Mouse (Mus musculus) hindbrain, embryonic 12.5 days (tissue): ENCODE data around the gene Col27a1. TPM values are rescaled to one million over a fixed set of nuclear protein-coding genes. Genes with fewer than 3 reads are reported as not detected.
A peak's percentile ranks its signal among the peaks of the same experiment; 100 is the strongest.

Source experiments
- ATAC-seq: fragments of 200-750 bp; cut with Nextera tagmentation; 2 replicates; pipeline ENCODE4 v1.8.0; 2017; ENCODE audit warnings: moderate TSS enrichment; ENCODE audit not compliant: low FRiP score
- H3K27ac ChIP-seq: fragments of 300-500 bp; sonication (generic); 2 replicates; pipeline ENCODE4 v1.5.1; 2016; ENCODE audit warnings: mild to moderate bottlenecking
- H3K27me3 ChIP-seq: fragments of 300-500 bp; sonication (generic); 2 replicates; pipeline ENCODE4 v1.6.1; 2016; ENCODE audit warnings: mild to moderate bottlenecking
- H3K36me3 ChIP-seq: fragments of 300-500 bp; sonication (generic); 2 replicates; pipeline ENCODE4 v1.6.1; 2016; ENCODE audit warnings: mild to moderate bottlenecking
- H3K4me1 ChIP-seq: fragments of 300-500 bp; sonication (generic); 2 replicates; pipeline ENCODE4 v1.6.1; 2016
- H3K4me2 ChIP-seq: fragments of 300-500 bp; sonication (generic); replicated peaks from 2 replicates; pipeline ENCODE4 v1.6.1; 2016; ENCODE audit warnings: mild to moderate bottlenecking
- H3K4me3 ChIP-seq: fragments of 300-500 bp; sonication (generic); 2 replicates; pipeline ENCODE4 v1.5.1; 2016; ENCODE audit warnings: mild to moderate bottlenecking
- H3K9ac ChIP-seq: fragments of 300-500 bp; sonication (generic); 2 replicates; pipeline ENCODE4 v1.6.1; 2016; ENCODE audit warnings: mild to moderate bottlenecking, moderate library complexity
- H3K9me3 ChIP-seq: fragments of 300-500 bp; sonication (generic); replicated peaks from 2 replicates; pipeline ENCODE4 v1.6.1; 2016; ENCODE audit warnings: mild to moderate bottlenecking
- WGBS: fragments of 180-500 bp; shearing (Covaris S2); methylation state at CpG from one replicate; pipeline ENCODE4 v1.1.7; 2016; 5-methylcytosine and 5-hydroxymethylcytosine counted together
- microRNA counts: library from miRNA; unstranded; fragments of <30 nt; microRNA quantifications from one replicate; lab custom pipeline; 2017
- microRNA-seq: library from miRNA; unstranded; fragments of <30 nt; microRNA quantifications from one replicate; pipeline ENCODE4, GENCODE M21; 2017
- polyA plus RNA-seq: library from polyadenylated mRNA; unstranded; fragments of >200 nt; fragmentation: Nextera tagmentation; extraction: Ambion mirVana; gene quantifications from 2 replicates; pipeline ENCODE4 v1.2.1, GENCODE M21; 2016

Col27a1 gene
- polyA plus RNA-seq, 1 experiment from 2014 or later, result 10.5 TPM

GRCm38 (mm10) chr4:63368577-63368976, 154.8 kb downstream of the Col27a1 start:
- no peak overlapping the region for H3K4me3 ChIP-seq
- no peak overlapping the region for H3K9ac ChIP-seq
- no peaks in the 10 kb centered on the region for H3K9me3 ChIP-seq
- H3K36me3 ChIP-seq, result peaks cover 38% of the 10 kb centered on the region
- ATAC-seq, result peak; percentile 41; the same call in 1 of the 2 replicates
- no peaks in the 10 kb centered on the region for H3K27me3 ChIP-seq
- no peak overlapping the region for H3K27ac ChIP-seq
- H3K4me2 ChIP-seq, result no peak overlapping the region
- peaks cover 7% of the 10 kb centered on the region for H3K4me1 ChIP-seq
- 15% methylated on average over 4 of the region's 4 CpGs for WGBS

GRCm38 (mm10) chr4:63370897-63371296, 157.1 kb downstream of the Col27a1 start:
- H3K4me3 ChIP-seq, result no peak overlapping the region
- no peak for ATAC-seq
- no peak overlapping the region for H3K27ac ChIP-seq
- H3K9ac ChIP-seq, result no peak overlapping the region
- peaks cover 58% of the 10 kb centered on the region for H3K36me3 ChIP-seq
- H3K4me2 ChIP-seq, result no peak overlapping the region
- no peaks in the 10 kb centered on the region for H3K9me3 ChIP-seq
- no peaks in the 10 kb centered on the region for H3K27me3 ChIP-seq
- peaks cover 7% of the 10 kb centered on the region for H3K4me1 ChIP-seq
- whole genome bisulfite sequencing, result 31% methylated on average over 7 of the region's 7 CpGs

GRCm38 (mm10) chr4:63371890-63372289, 158.1 kb downstream of the Col27a1 start:
- Histone ChIP-seq H3K9ac (no peak overlapping the region), H3K4me1 (peaks cover 7% of the 10 kb centered on the region), H3K27me3 (no peaks in the 10 kb centered on the region), H3K4me2 (no peak overlapping the region), H3K27ac (no peak overlapping the region), H3K9me3 (no peaks in the 10 kb centered on the region), H3K4me3 (no peak overlapping the region), H3K36me3 (peaks cover 68% of the 10 kb centered on the region)
- 63% methylated on average over 3 of the region's 3 CpGs for WGBS
- ATAC-seq, result no peak

GRCm38 (mm10) chr4:63373404-63373803, 159.6 kb downstream of the Col27a1 start:
- Histone ChIP-seq H3K4me3 (no peak overlapping the region), H3K9ac (no peak overlapping the region), H3K36me3 (peaks cover 70% of the 10 kb centered on the region), H3K4me1 (peaks cover 7% of the 10 kb centered on the region), H3K9me3 (no peaks in the 10 kb centered on the region), H3K27me3 (no peaks in the 10 kb centered on the region), H3K4me2 (no peak overlapping the region), H3K27ac (no peak overlapping the region)
- ATAC-seq, result no peak
- 91% methylated on average over 8 of the region's 8 CpGs for WGBS

- H3K9me3 ChIP-seq, result no peaks in the 10 kb centered on the region
- no peaks in the 10 kb centered on the region for H3K27me3 ChIP-seq
- no peak for ATAC-seq
- peaks cover 79% of the 10 kb centered on the region for H3K36me3 ChIP-seq
- no peak overlapping the region for H3K27ac ChIP-seq
- peaks cover 7% of the 10 kb centered on the region for H3K4me1 ChIP-seq
- WGBS, result 90% methylated on average over 12 of the region's 12 CpGs
- no peak overlapping the region for H3K4me3 ChIP-seq
- no peak overlapping the region for H3K9ac ChIP-seq
- H3K4me2 ChIP-seq, result no peak overlapping the region
Measured at GRCm38 (mm10) chr4:63374331-63374730, 160.5 kb downstream of the Col27a1 start.

- Histone ChIP-seq H3K4me2 (no peak overlapping the region), H3K36me3 (peaks cover 86% of the 10 kb centered on the region), H3K4me3 (no peak overlapping the region), H3K4me1 (peaks cover 7% of the 10 kb centered on the region), H3K27ac (no peak overlapping the region), H3K9ac (no peak overlapping the region), H3K27me3 (no peaks in the 10 kb centered on the region), H3K9me3 (no peaks in the 10 kb centered on the region)
- no peak for ATAC-seq
- WGBS, result 73% methylated on average over 1 of the region's 1 CpGs
Measured at GRCm38 (mm10) chr4:63375367-63375766, 161.6 kb downstream of the Col27a1 start.

GRCm38 (mm10) chr4:63377483-63377882, 163.7 kb downstream of the Col27a1 start:
- no peak overlapping the region for H3K4me3 ChIP-seq
- 67% methylated on average over 7 of the region's 7 CpGs for WGBS
- ATAC-seq, result 0 out of 2 replicates have a peak, but pooled peaks have one; percentile 1
- no peaks in the 10 kb centered on the region for H3K9me3 ChIP-seq
- no peaks in the 10 kb centered on the region for H3K27me3 ChIP-seq
- H3K9ac ChIP-seq, result no peak overlapping the region
- no peaks in the 10 kb centered on the region for H3K4me1 ChIP-seq
- no peak overlapping the region for H3K27ac ChIP-seq
- no peak overlapping the region for H3K4me2 ChIP-seq
- peaks cover 92% of the 10 kb centered on the region for H3K36me3 ChIP-seq

GRCm38 (mm10) chr4:63382676-63383369, 169.0 kb downstream of the Col27a1 start:
- no peak overlapping the region for H3K9ac ChIP-seq
- H3K27ac ChIP-seq, result no peak overlapping the region
- H3K4me1 ChIP-seq, result peaks cover under 1% of the 10 kb centered on the region; the same call in 1 of the 2 replicates
- no peak overlapping the region for H3K4me2 ChIP-seq
- no peaks in the 10 kb centered on the region for H3K9me3 ChIP-seq
- ATAC-seq, result no peak
- H3K36me3 ChIP-seq, result peaks cover 53% of the 10 kb centered on the region
- WGBS, result 91% methylated on average over 4 of the region's 4 CpGs
- H3K27me3 ChIP-seq, result no peaks in the 10 kb centered on the region
- no peak overlapping the region for H3K4me3 ChIP-seq

- Histone ChIP-seq H3K4me1 (peaks cover 7% of the 10 kb centered on the region), H3K4me2 (no peak overlapping the region), H3K9ac (no peak overlapping the region), H3K36me3 (peaks cover 49% of the 10 kb centered on the region), H3K9me3 (no peaks in the 10 kb centered on the region), H3K27me3 (no peaks in the 10 kb centered on the region), H3K27ac (no peak overlapping the region), H3K4me3 (no peak overlapping the region)
- no peak for ATAC-seq
- WGBS, result 92% methylated on average over 12 of the region's 12 CpGs
Measured at GRCm38 (mm10) chr4:63383474-63383873, 169.7 kb downstream of the Col27a1 start.

- WGBS, result 92% methylated on average over 4 of the region's 4 CpGs
- H3K36me3 ChIP-seq, result peaks cover 41% of the 10 kb centered on the region
- H3K27ac ChIP-seq, result no peak overlapping the region
- ATAC-seq, result no peak
- no peaks in the 10 kb centered on the region for H3K9me3 ChIP-seq
- H3K4me2 ChIP-seq, result no peak overlapping the region
- H3K9ac ChIP-seq, result no peak overlapping the region
- H3K27me3 ChIP-seq, result no peaks in the 10 kb centered on the region
- peaks cover 15% of the 10 kb centered on the region for H3K4me1 ChIP-seq
- H3K4me3 ChIP-seq, result no peak overlapping the region
Measured at GRCm38 (mm10) chr4:63384262-63384661, 170.5 kb downstream of the Col27a1 start.

MicroRNA genes within 50 kb of the gene (microRNA counts, 519-probe panel; counts per million panel counts)
- 1,539 counts per million, percentile 60 among the panel's probes with 10 or more counts for microRNA mmu-miR-455 (lab: Ali Mortazavi, UCI)

Small RNA genes within 50 kb of the gene (microRNA-seq; reads per million reads assigned to microRNA genes)
- gene Mir455, result 711 reads per million, percentile 71 among the genes with 10 or more reads in this experiment

Other genes with a start within 250 kb of the Col27a1 start
- 55.6 and 57.8 TPM in 2 replicates for gene Zfp618, start 248.4 kb upstream of the Col27a1 start, polyA plus RNA-seq
- gene Ambp, start 59.2 kb upstream of the Col27a1 start, polyA plus RNA-seq, result not detected in 2 replicates
- 0.27 TPM in 1 of 2 replicates, not detected in the other for gene Kif12, start 41.9 kb upstream of the Col27a1 start, polyA plus RNA-seq
- gene Orm1, start 130.6 kb downstream of the Col27a1 start, polyA plus RNA-seq, result not detected in 2 replicates
- not detected in 2 replicates for gene Orm3, start 142.2 kb downstream of the Col27a1 start, polyA plus RNA-seq
- not detected in 2 replicates for gene Orm2, start 148.4 kb downstream of the Col27a1 start, polyA plus RNA-seq
- gene Akna, start 189.3 kb downstream of the Col27a1 start, polyA plus RNA-seq, result 10.4 and 10.9 TPM in 2 replicates